Mouse (Mus musculus) gastrocnemius, postnatal 4 days (tissue): Measurements from ENCODE around the gene Tfdp1. TPM values are rescaled to one million over a fixed set of nuclear protein-coding genes. Genes with fewer than 3 reads are reported as not detected.
"Not testable (repeated sequence)": the region's sequence is repeated elsewhere in the genome, so short reads cannot be mapped to it uniquely, and the experiment has no call there.

Source experiments
- DNase-seq, 2 experiments: peaks; one replicate each; pipeline ENCODE4 v3.0.0; 2021 to 2022; ENCODE audit warnings: low spot score in 2 of 2, mixed read lengths in 2 of 2
- long read RNA-seq, 2 experiments: library from polyadenylated mRNA; stranded (forward); transcript quantifications; one replicate each; pipeline ENCODE4 v2.0.0; 2021
- total RNA-seq, 2 experiments: library from RNA; stranded (reverse); gene quantifications; 2 replicates each; pipeline ENCODE4 v1.2.3; 2021

Tfdp1 gene
- total RNA-seq: 10 to 100 TPM; 75.5 to 81.2 TPM
- long read RNA-seq, experiment 1, transcript Tfdp1-201 (11 exons, 1,700 nt): minor isoform, 6 of 122 reads
- long read RNA-seq, experiment 1, transcript Tfdp1-204 (12 exons, 2,511 nt): major isoform, 16 of 122 reads
- long read RNA-seq, experiment 1, transcript Tfdp1-203 (11 exons, 2,421 nt): minor isoform, 8 of 122 reads
- long read RNA-seq, experiment 1, partial matches to known transcripts: 8 of 122 reads
- long read RNA-seq, experiment 1, other reads (novel, unspliced or antisense): 84 of 122 reads
- long read RNA-seq, experiment 2, transcript Tfdp1-201 (11 exons, 1,700 nt): minor isoform, 11 of 169 reads
- long read RNA-seq, experiment 2, transcript Tfdp1-204 (12 exons, 2,511 nt): major isoform, 35 of 169 reads
- long read RNA-seq, experiment 2, partial matches to known transcripts: 12 of 169 reads
- long read RNA-seq, experiment 2, other reads (novel, unspliced or antisense): 107 of 169 reads

GRCm38 (mm10) chr8:13338255-13338860 is at the start of gene Tfdp1:
Gene Tfdp1, plus strand, starts transcription at chr8:13338751.
- peak; percentile 68 to 81 for DNase-seq

GRCm38 (mm10) chr8:13292364-13292763 is 46.2 kb upstream of the Tfdp1 start:
- DNase-seq: peak; percentile 38 to 66

- no peak for DNase-seq
Observed at GRCm38 (mm10) chr8:13293677-13294470, 44.7 kb upstream of the Tfdp1 start.

GRCm38 (mm10) chr8:13299571-13299970 is 39.0 kb upstream of the Tfdp1 start:
- no peak for DNase-seq

GRCm38 (mm10) chr8:13301036-13301435 is 37.5 kb upstream of the Tfdp1 start:
- no peak for DNase-seq

GRCm38 (mm10) chr8:13305459-13305858 is 33.1 kb upstream of the Tfdp1 start:
- no peak for DNase-seq

GRCm38 (mm10) chr8:13305884-13306283 is 32.7 kb upstream of the Tfdp1 start:
- no peak for DNase-seq

GRCm38 (mm10) chr8:13306309-13306909 is 32.1 kb upstream of the Tfdp1 start:
- no peak for DNase-seq

GRCm38 (mm10) chr8:13306916-13307315 is 31.6 kb upstream of the Tfdp1 start:
- DNase-seq: no peak

GRCm38 (mm10) chr8:13314922-13315321 is 23.6 kb upstream of the Tfdp1 start:
- no peak for DNase-seq

GRCm38 (mm10) chr8:13316671-13317070 is 21.9 kb upstream of the Tfdp1 start:
- DNase-seq: no peak

- DNase-seq: no peak
Observed at GRCm38 (mm10) chr8:13326598-13326997, 12.0 kb upstream of the Tfdp1 start.

- no peak for DNase-seq
Observed at GRCm38 (mm10) chr8:13334671-13335070, 3.9 kb upstream of the Tfdp1 start.

- not testable (repeated sequence) for DNase-seq
Observed at GRCm38 (mm10) chr8:13337245-13337644, 1.3 kb upstream of the Tfdp1 start.

GRCm38 (mm10) chr8:13337678-13338077 is 873 bp upstream of the Tfdp1 start:
- DNase-seq: no peak

GRCm38 (mm10) chr8:13338901-13339645 is 522 bp downstream of the Tfdp1 start:
- DNase-seq: peak; percentile 47 to 52

GRCm38 (mm10) chr8:13339646-13339990 is 1.1 kb downstream of the Tfdp1 start:
- no peak for DNase-seq

GRCm38 (mm10) chr8:13340650-13341049 is 2.1 kb downstream of the Tfdp1 start:
- no peak for DNase-seq

GRCm38 (mm10) chr8:13342340-13342739 is 3.8 kb downstream of the Tfdp1 start:
- no peak for DNase-seq

GRCm38 (mm10) chr8:13343134-13343533 is 4.6 kb downstream of the Tfdp1 start:
- DNase-seq: no peak

- no peak for DNase-seq
Observed at GRCm38 (mm10) chr8:13350052-13350451, 11.5 kb downstream of the Tfdp1 start.
